Mouse (Mus musculus): ENCODE results near the gene Fam216a. TPM values are rescaled to one million over a fixed set of nuclear protein-coding genes. Genes with fewer than 3 reads are reported as not detected.

Fam216a gene
- polyA plus RNA-seq, 1 experiment from 2014 or later: 149 TPM

GRCm38 (mm10) chr5:122401303-122401640 is 29.1 kb upstream of the Fam216a start:
- Histone ChIP-seq H3K4me2 (no peak overlapping the region), H3K27ac (no peak overlapping the region), H3K9ac (no peak overlapping the region), H3K27me3 (replicated peaks) (no peaks in the 10 kb centered on the region), H3K4me3 (no peak overlapping the region), H3K36me3 (replicated peaks) (peaks cover 19% of the 10 kb centered on the region), H3K4me1 (no peaks in the 10 kb centered on the region), H3K9me3 (no peaks in the 10 kb centered on the region)
- ATAC-seq (replicated peaks): no peak
- WGBS: 16% methylated on average over 8 of the region's 8 CpGs

GRCm38 (mm10) chr5:122400628-122401302 is 28.6 kb upstream of the Fam216a start:
- H3K9ac ChIP-seq: no peak overlapping the region
- 88% methylated on average over 18 of the region's 18 CpGs for WGBS
- ATAC-seq (replicated peaks): no peak
- H3K27me3 ChIP-seq (replicated peaks): no peaks in the 10 kb centered on the region
- no peaks in the 10 kb centered on the region for H3K4me1 ChIP-seq
- no peaks in the 10 kb centered on the region for H3K9me3 ChIP-seq
- H3K4me2 ChIP-seq: no peak overlapping the region
- H3K4me3 ChIP-seq: no peak overlapping the region
- H3K36me3 ChIP-seq (replicated peaks): peaks cover 17% of the 10 kb centered on the region
- H3K27ac ChIP-seq: no peak overlapping the region

- Histone ChIP-seq H3K9ac (no peak overlapping the region), H3K4me3 (no peak overlapping the region), H3K4me1 (no peaks in the 10 kb centered on the region), H3K4me2 (no peak overlapping the region), H3K27ac (no peak overlapping the region), H3K9me3 (no peaks in the 10 kb centered on the region), H3K36me3 (replicated peaks) (peaks cover 17% of the 10 kb centered on the region), H3K27me3 (replicated peaks) (no peaks in the 10 kb centered on the region)
- no peak for ATAC-seq (replicated peaks)
- 95% methylated on average over 8 of the region's 8 CpGs for WGBS
Measured at GRCm38 (mm10) chr5:122399871-122400270, 27.7 kb upstream of the Fam216a start.

GRCm38 (mm10) chr5:122397495-122397894 is 25.3 kb upstream of the Fam216a start:
- Histone ChIP-seq H3K9me3 (no peaks in the 10 kb centered on the region), H3K27me3 (replicated peaks) (no peaks in the 10 kb centered on the region), H3K4me2 (no peak overlapping the region), H3K36me3 (replicated peaks) (peaks cover 5% of the 10 kb centered on the region; the same call in 1 of the 2 replicates), H3K9ac (no peak overlapping the region), H3K27ac (no peak overlapping the region), H3K4me1 (peaks cover 14% of the 10 kb centered on the region), H3K4me3 (no peak overlapping the region)
- 92% methylated on average over 8 of the region's 8 CpGs for WGBS
- ATAC-seq (replicated peaks): no peak

GRCm38 (mm10) chr5:122396791-122397190 is 24.6 kb upstream of the Fam216a start:
- H3K9me3 ChIP-seq: no peaks in the 10 kb centered on the region

GRCm38 (mm10) chr5:122393887-122394286 is 21.7 kb upstream of the Fam216a start:
- WGBS: 54% methylated on average over 2 of the region's 2 CpGs

More at GRCm38 (mm10) chr5:122396791-122397190, 24.6 kb upstream of the Fam216a start:
- WGBS: 89% methylated on average over 10 of the region's 10 CpGs
- Histone ChIP-seq H3K9ac (no peak overlapping the region), H3K4me2 (no peak overlapping the region), H3K4me3 (no peak overlapping the region), H3K27ac (no peak overlapping the region), H3K36me3 (replicated peaks) (peaks cover 5% of the 10 kb centered on the region; the same call in 1 of the 2 replicates), H3K27me3 (replicated peaks) (no peaks in the 10 kb centered on the region), H3K4me1 (peaks cover 16% of the 10 kb centered on the region)
- ATAC-seq (replicated peaks): no peak

GRCm38 (mm10) chr5:122392227-122393004 is 20.3 kb upstream of the Fam216a start:
- ATAC-seq (replicated peaks): peak; percentile 53; the same call in 1 of the 2 replicates
- Histone ChIP-seq H3K9me3 (no peaks in the 10 kb centered on the region), H3K27ac (peak overlapping the region; percentile 64), H3K4me3 (peak overlapping the region; percentile 60), H3K4me2 (peak overlapping the region; percentile 77), H3K4me1 (peaks cover 16% of the 10 kb centered on the region), H3K27me3 (replicated peaks) (no peaks in the 10 kb centered on the region), H3K9ac (peak overlapping the region; percentile 63), H3K36me3 (replicated peaks) (peaks cover 2% of the 10 kb centered on the region; the same call in 1 of the 2 replicates)
- 14% methylated on average over 19 of the region's 19 CpGs for WGBS

More at GRCm38 (mm10) chr5:122393887-122394286, 21.7 kb upstream of the Fam216a start:
- no peak overlapping the region for H3K27ac ChIP-seq
- no peak overlapping the region for H3K4me3 ChIP-seq
- peaks cover 5% of the 10 kb centered on the region; the same call in 1 of the 2 replicates for H3K36me3 ChIP-seq (replicated peaks)
- no peak overlapping the region for H3K4me2 ChIP-seq
- peaks cover 16% of the 10 kb centered on the region for H3K4me1 ChIP-seq
- H3K27me3 ChIP-seq (replicated peaks): no peaks in the 10 kb centered on the region
- no peak for ATAC-seq (replicated peaks)
- no peak overlapping the region for H3K9ac ChIP-seq
- H3K9me3 ChIP-seq: no peaks in the 10 kb centered on the region

- peak within 1 kb of the TSS; percentile 64 for H3K27ac ChIP-seq
- H3K36me3 ChIP-seq (replicated peaks): no peaks in the 10 kb centered on the region; the same call in 1 of the 2 replicates
- H3K4me1 ChIP-seq: peaks cover 16% of the 10 kb centered on the region
- H3K27me3 ChIP-seq (replicated peaks): no peaks in the 10 kb centered on the region
- peak within 1 kb of the TSS; percentile 63 for H3K9ac ChIP-seq
- no peaks in the 10 kb centered on the region for H3K9me3 ChIP-seq
- H3K4me2 ChIP-seq: peak within 1 kb of the TSS; percentile 77
- peak; percentile 88 for ATAC-seq (replicated peaks)
- peak within 1 kb of the TSS; percentile 60 for H3K4me3 ChIP-seq
- WGBS: under 1% methylated on average over 39 of the region's 39 CpGs
Measured at GRCm38 (mm10) chr5:122391786-122392180, 19.6 kb upstream of the Fam216a start, which contains the start of gene Arpc3. Gene Arpc3 (plus strand): TSS chr5:122391878.

- no peak overlapping the region for H3K9ac ChIP-seq
- ATAC-seq (replicated peaks): peak; percentile 43; the same call in 1 of the 2 replicates
- no peaks in the 10 kb centered on the region for H3K9me3 ChIP-seq
- H3K36me3 ChIP-seq (replicated peaks): no peaks in the 10 kb centered on the region; the same call in 1 of the 2 replicates
- peak overlapping the region; percentile 77 for H3K4me2 ChIP-seq
- H3K4me1 ChIP-seq: peaks cover 16% of the 10 kb centered on the region
- H3K4me3 ChIP-seq: peak overlapping the region; percentile 60
- WGBS: 51% methylated on average over 16 of the region's 16 CpGs
- peak overlapping the region; percentile 64 for H3K27ac ChIP-seq
- H3K27me3 ChIP-seq (replicated peaks): no peaks in the 10 kb centered on the region
Measured at GRCm38 (mm10) chr5:122391178-122391785, 19.1 kb upstream of the Fam216a start.

- Histone ChIP-seq H3K4me3 (no peak overlapping the region), H3K4me2 (no peak overlapping the region), H3K27me3 (replicated peaks) (no peaks in the 10 kb centered on the region), H3K9ac (no peak overlapping the region), H3K9me3 (no peaks in the 10 kb centered on the region), H3K4me1 (peaks cover 16% of the 10 kb centered on the region), H3K27ac (no peak overlapping the region), H3K36me3 (replicated peaks) (no peaks in the 10 kb centered on the region; the same call in 1 of the 2 replicates)
- ATAC-seq (replicated peaks): peak; percentile 31; the same call in 1 of the 2 replicates
Measured at GRCm38 (mm10) chr5:122390671-122391070, 18.5 kb upstream of the Fam216a start.

GRCm38 (mm10) chr5:122390006-122390405 is 17.8 kb upstream of the Fam216a start:
- WGBS: 89% methylated on average over 5 of the region's 5 CpGs
- no peak for ATAC-seq (replicated peaks)

More at GRCm38 (mm10) chr5:122390006-122390405, 17.8 kb upstream of the Fam216a start:
- H3K27me3 ChIP-seq (replicated peaks): no peaks in the 10 kb centered on the region
- H3K4me2 ChIP-seq: no peak overlapping the region
- no peaks in the 10 kb centered on the region for H3K9me3 ChIP-seq
- H3K4me1 ChIP-seq: peaks cover 16% of the 10 kb centered on the region
- H3K9ac ChIP-seq: no peak overlapping the region
- no peak overlapping the region for H3K4me3 ChIP-seq
- no peak overlapping the region for H3K27ac ChIP-seq
- no peaks in the 10 kb centered on the region; the same call in 1 of the 2 replicates for H3K36me3 ChIP-seq (replicated peaks)

All from midbrain, embryonic 15.5 days (tissue).